Mouse (Mus musculus): ENCODE measurements around the gene Chd6.

DNA sequence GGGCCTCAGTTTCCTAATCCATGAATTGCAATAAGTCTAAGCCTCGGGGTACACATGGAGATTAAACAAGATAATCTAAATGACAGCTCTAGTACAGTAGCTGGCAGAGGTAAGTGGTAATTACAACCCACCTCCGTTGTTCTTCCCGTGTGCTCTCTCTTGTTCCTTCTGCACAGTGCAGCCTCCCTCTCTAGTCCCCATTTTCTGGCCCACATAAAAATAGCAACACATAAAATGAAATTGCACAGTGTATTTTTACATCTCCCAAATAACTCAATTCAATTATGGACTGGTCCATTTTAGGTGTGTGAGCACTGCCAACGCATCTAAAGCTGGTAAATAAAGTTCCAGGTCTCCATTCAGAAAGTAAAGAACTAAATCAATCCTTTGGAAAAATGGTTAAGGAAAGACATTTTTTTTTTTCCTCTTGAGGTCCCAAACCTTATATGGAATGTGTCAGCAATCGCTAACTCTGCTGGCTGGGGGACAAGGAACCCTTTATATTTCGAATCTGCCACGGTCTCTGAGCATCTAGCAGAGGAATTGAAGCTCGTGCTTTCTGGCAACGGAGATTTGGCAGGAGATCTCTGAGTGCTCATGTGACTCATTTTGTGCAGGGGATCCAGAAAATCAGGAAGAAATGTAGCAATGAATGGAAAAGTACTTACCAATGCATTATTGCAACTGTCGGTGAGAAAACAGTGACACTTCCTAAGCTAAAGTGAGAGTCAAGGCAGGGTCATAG is 19.7 kb upstream of the Chd6 start:
- TF ChIP-seq CTCF (IDR thresholded peaks at IDR 0.05; ENCODE audit: low read depth) = no peak
- no peak for TF ChIP-seq EP300 (optimal IDR thresholded peaks at IDR 0.05)
